Mouse (Mus musculus): ENCODE measurements around the gene Shc4. TPM values are rescaled to one million over a fixed set of nuclear protein-coding genes. Genes with fewer than 3 reads are reported as not detected.

Shc4 gene
- polyA plus RNA-seq, 1 experiment from 2014 or later = 3.1 TPM

DNA sequence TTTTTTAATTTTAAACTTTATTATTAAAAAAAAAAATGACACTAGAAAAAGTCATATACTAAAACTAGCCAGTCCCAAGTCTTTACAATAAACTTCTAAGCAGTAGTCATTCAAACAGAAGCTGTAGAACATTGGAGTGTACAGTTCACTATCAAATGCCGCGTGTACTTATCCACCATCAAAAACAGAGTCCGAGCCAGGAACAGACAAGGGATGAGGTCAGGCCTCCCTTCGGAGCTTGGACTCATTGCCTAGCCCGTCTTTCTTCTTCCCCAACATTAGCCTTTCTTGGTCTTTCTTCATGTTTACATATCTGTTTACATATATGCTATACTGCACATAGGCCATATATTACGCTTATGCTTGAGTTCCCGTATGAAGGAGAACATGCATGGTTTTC, 108.5 kb downstream of the Shc4 start:
- H3K4me3 ChIP-seq (ENCODE audit: low read depth, low read length) = no peak overlapping the region
- H3K27me3 ChIP-seq (ENCODE audit: control insufficient read depth, insufficient read depth, low read length) = no peaks in the 10 kb centered on the region
- peaks cover 8% of the 10 kb centered on the region; the same call in 1 of the 2 replicates for H3K36me3 ChIP-seq (ENCODE audit: control insufficient read depth, insufficient read depth, low read length)
- ATAC-seq (ENCODE audit: low read depth) = no peak
- no peaks in the 10 kb centered on the region for H3K9me3 ChIP-seq (ENCODE audit: control insufficient read depth, low read length)
- no peak overlapping the region for H3K27ac ChIP-seq (ENCODE audit: low read depth, low read length)
- no peaks in the 10 kb centered on the region for H3K4me1 ChIP-seq (ENCODE audit: control insufficient read depth, insufficient read depth, low read length)
- H3K4me2 ChIP-seq (ENCODE audit: low read depth, low read length) = no peak overlapping the region
- WGBS = 95% methylated on average over 7 of the region's 7 CpGs
- no peak overlapping the region for H3K9ac ChIP-seq (replicated peaks; ENCODE audit: low read depth, low read length)

GRCm38 (mm10) chr2:125606220-125606845, 117.6 kb downstream of the Shc4 start:
- Histone ChIP-seq H3K36me3 (ENCODE audit: control insufficient read depth, insufficient read depth, low read length) (no peaks in the 10 kb centered on the region), H3K9ac (replicated peaks; ENCODE audit: low read depth, low read length) (no peak overlapping the region), H3K27ac (ENCODE audit: low read depth, low read length) (no peak overlapping the region), H3K9me3 (ENCODE audit: control insufficient read depth, low read length) (no peaks in the 10 kb centered on the region), H3K4me3 (ENCODE audit: low read depth, low read length) (no peak overlapping the region), H3K4me2 (ENCODE audit: low read depth, low read length) (no peak overlapping the region), H3K27me3 (ENCODE audit: control insufficient read depth, insufficient read depth, low read length) (no peaks in the 10 kb centered on the region), H3K4me1 (ENCODE audit: control insufficient read depth, insufficient read depth, low read length) (no peaks in the 10 kb centered on the region)
- WGBS = 82% methylated on average over 17 of the region's 17 CpGs
- ATAC-seq (ENCODE audit: low read depth) = no peak

GRCm38 (mm10) chr2:125604646-125605045, 119.3 kb downstream of the Shc4 start:
- H3K4me1 ChIP-seq (ENCODE audit: control insufficient read depth, insufficient read depth, low read length) = no peaks in the 10 kb centered on the region
- no peaks in the 10 kb centered on the region for H3K27me3 ChIP-seq (ENCODE audit: control insufficient read depth, insufficient read depth, low read length)
- H3K27ac ChIP-seq (ENCODE audit: low read depth, low read length) = no peak overlapping the region
- no peak for ATAC-seq (ENCODE audit: low read depth)
- H3K36me3 ChIP-seq (ENCODE audit: control insufficient read depth, insufficient read depth, low read length) = no peaks in the 10 kb centered on the region
- H3K4me3 ChIP-seq (ENCODE audit: low read depth, low read length) = no peak overlapping the region
- H3K4me2 ChIP-seq (ENCODE audit: low read depth, low read length) = no peak overlapping the region
- H3K9me3 ChIP-seq (ENCODE audit: control insufficient read depth, low read length) = no peaks in the 10 kb centered on the region
- no peak overlapping the region for H3K9ac ChIP-seq (replicated peaks; ENCODE audit: low read depth, low read length)
- WGBS = 81% methylated on average over 7 of the region's 7 CpGs

DNA sequence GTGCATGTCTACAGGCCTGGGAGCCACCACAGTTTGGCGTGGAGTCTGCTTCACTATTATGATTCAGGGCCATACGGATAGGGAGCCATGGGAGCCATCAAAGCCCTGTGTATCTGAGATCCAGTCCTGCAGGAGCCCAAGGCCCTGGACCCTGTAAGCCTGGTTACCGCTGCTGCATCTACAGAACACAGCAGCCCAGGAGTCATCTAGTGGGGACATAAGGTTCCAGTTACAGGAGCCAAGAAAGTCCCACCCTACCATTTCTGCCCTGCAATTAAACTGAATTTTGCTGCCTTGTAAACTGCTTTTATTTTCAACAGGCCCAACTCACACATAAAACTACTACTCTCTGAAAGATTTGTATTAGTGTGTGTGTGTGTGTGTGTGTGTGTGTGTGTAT, 121.0 kb downstream of the Shc4 start:
- Histone ChIP-seq H3K4me1 (ENCODE audit: control insufficient read depth, insufficient read depth, low read length) (no peaks in the 10 kb centered on the region), H3K27ac (ENCODE audit: low read depth, low read length) (no peak overlapping the region), H3K9me3 (ENCODE audit: control insufficient read depth, low read length) (no peaks in the 10 kb centered on the region), H3K27me3 (ENCODE audit: control insufficient read depth, insufficient read depth, low read length) (no peaks in the 10 kb centered on the region), H3K4me2 (ENCODE audit: low read depth, low read length) (no peak overlapping the region), H3K36me3 (ENCODE audit: control insufficient read depth, insufficient read depth, low read length) (no peaks in the 10 kb centered on the region), H3K9ac (replicated peaks; ENCODE audit: low read depth, low read length) (no peak overlapping the region), H3K4me3 (ENCODE audit: low read depth, low read length) (no peak overlapping the region)
- no peak for ATAC-seq (ENCODE audit: low read depth)
- 92% methylated on average over 3 of the region's 3 CpGs for WGBS

GRCm38 (mm10) chr2:125598958-125599357, 125.0 kb downstream of the Shc4 start:
- Histone ChIP-seq H3K4me1 (ENCODE audit: control insufficient read depth, insufficient read depth, low read length) (no peaks in the 10 kb centered on the region), H3K9me3 (ENCODE audit: control insufficient read depth, low read length) (no peaks in the 10 kb centered on the region), H3K36me3 (ENCODE audit: control insufficient read depth, insufficient read depth, low read length) (no peaks in the 10 kb centered on the region), H3K27ac (ENCODE audit: low read depth, low read length) (no peak overlapping the region), H3K9ac (replicated peaks; ENCODE audit: low read depth, low read length) (no peak overlapping the region), H3K27me3 (ENCODE audit: control insufficient read depth, insufficient read depth, low read length) (no peaks in the 10 kb centered on the region), H3K4me3 (ENCODE audit: low read depth, low read length) (no peak overlapping the region), H3K4me2 (ENCODE audit: low read depth, low read length) (no peak overlapping the region)
- 84% methylated on average over 4 of the region's 4 CpGs for WGBS
- no peak for ATAC-seq (ENCODE audit: low read depth)

GRCm38 (mm10) chr2:125598251-125598650, 125.7 kb downstream of the Shc4 start:
- no peak overlapping the region for H3K9ac ChIP-seq (replicated peaks; ENCODE audit: low read depth, low read length)
- H3K4me1 ChIP-seq (ENCODE audit: control insufficient read depth, insufficient read depth, low read length) = no peaks in the 10 kb centered on the region
- H3K4me3 ChIP-seq (ENCODE audit: low read depth, low read length) = no peak overlapping the region
- 0 out of 2 replicates have a peak, but pooled peaks cover 3% of the 10 kb centered on the region for H3K36me3 ChIP-seq (ENCODE audit: control insufficient read depth, insufficient read depth, low read length)
- no peaks in the 10 kb centered on the region for H3K9me3 ChIP-seq (ENCODE audit: control insufficient read depth, low read length)
- WGBS = 81% methylated on average over 6 of the region's 6 CpGs
- no peak overlapping the region for H3K27ac ChIP-seq (ENCODE audit: low read depth, low read length)
- no peaks in the 10 kb centered on the region for H3K27me3 ChIP-seq (ENCODE audit: control insufficient read depth, insufficient read depth, low read length)
- H3K4me2 ChIP-seq (ENCODE audit: low read depth, low read length) = no peak overlapping the region
- ATAC-seq (ENCODE audit: low read depth) = no peak

DNA sequence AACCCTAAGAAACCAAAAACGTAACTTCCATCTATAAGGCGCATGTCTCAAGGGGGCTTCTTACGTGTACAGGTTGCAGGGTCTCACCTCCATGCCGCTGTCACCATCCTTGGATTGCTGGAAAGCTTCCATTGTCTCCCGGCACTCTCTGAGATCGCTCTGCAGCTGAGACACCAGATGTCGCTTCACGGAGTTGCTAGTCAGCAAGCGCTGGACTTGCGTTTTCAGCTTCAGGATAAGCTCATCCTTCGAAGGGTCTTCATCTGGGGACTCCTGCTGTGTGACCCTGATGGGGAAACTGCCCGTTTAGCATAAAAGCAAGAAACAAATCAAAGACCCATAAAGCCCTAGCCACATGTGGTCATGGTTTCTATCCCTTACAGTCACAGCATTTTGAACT, 129.2 kb downstream of the Shc4 start:
- Histone ChIP-seq H3K9ac (replicated peaks; ENCODE audit: low read depth, low read length) (no peak overlapping the region), H3K4me3 (ENCODE audit: low read depth, low read length) (no peak overlapping the region), H3K27ac (ENCODE audit: low read depth, low read length) (no peak overlapping the region), H3K9me3 (ENCODE audit: control insufficient read depth, low read length) (no peaks in the 10 kb centered on the region), H3K4me2 (ENCODE audit: low read depth, low read length) (no peak overlapping the region), H3K27me3 (ENCODE audit: control insufficient read depth, insufficient read depth, low read length) (no peaks in the 10 kb centered on the region), H3K36me3 (ENCODE audit: control insufficient read depth, insufficient read depth, low read length) (0 out of 2 replicates have a peak, but pooled peaks cover 3% of the 10 kb centered on the region), H3K4me1 (ENCODE audit: control insufficient read depth, insufficient read depth, low read length) (no peaks in the 10 kb centered on the region)
- ATAC-seq (ENCODE audit: low read depth) = no peak
- 76% methylated on average over 12 of the region's 12 CpGs for WGBS

- Histone ChIP-seq H3K27me3 (ENCODE audit: control insufficient read depth, insufficient read depth, low read length) (no peaks in the 10 kb centered on the region), H3K9ac (replicated peaks; ENCODE audit: low read depth, low read length) (no peak overlapping the region), H3K36me3 (ENCODE audit: control insufficient read depth, insufficient read depth, low read length) (0 out of 2 replicates have a peak, but pooled peaks cover 3% of the 10 kb centered on the region), H3K4me3 (ENCODE audit: low read depth, low read length) (no peak overlapping the region), H3K4me2 (ENCODE audit: low read depth, low read length) (no peak overlapping the region), H3K27ac (ENCODE audit: low read depth, low read length) (no peak overlapping the region), H3K9me3 (ENCODE audit: control insufficient read depth, low read length) (no peaks in the 10 kb centered on the region), H3K4me1 (ENCODE audit: control insufficient read depth, insufficient read depth, low read length) (no peaks in the 10 kb centered on the region)
- ATAC-seq (ENCODE audit: low read depth) = no peak
- WGBS = 89% methylated on average over 6 of the region's 6 CpGs
Measured at GRCm38 (mm10) chr2:125594072-125594471, 129.9 kb downstream of the Shc4 start.

DNA sequence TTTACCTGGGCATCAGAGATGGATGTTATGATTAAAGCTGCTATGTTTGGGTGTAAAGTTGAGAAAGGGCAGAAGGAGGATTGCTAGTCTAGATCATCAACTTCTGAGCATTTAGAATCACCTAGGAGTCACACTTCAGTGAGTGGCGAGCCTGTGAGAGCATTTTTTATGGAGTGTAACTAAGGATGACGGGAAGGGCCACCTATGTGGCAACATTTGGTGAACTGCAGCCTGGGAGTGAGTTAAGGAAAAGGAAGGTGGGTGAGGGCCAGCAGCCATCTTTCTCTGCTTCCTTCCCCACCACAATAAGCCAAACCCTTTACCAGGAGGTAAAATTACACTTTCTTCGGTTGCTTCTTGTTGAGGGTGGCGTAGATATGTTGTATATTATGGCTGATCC, 132.1 kb downstream of the Shc4 start:
- peaks cover 14% of the 10 kb centered on the region; the same call in 1 of the 2 replicates for H3K36me3 ChIP-seq (ENCODE audit: control insufficient read depth, insufficient read depth, low read length)
- no peak overlapping the region for H3K4me2 ChIP-seq (ENCODE audit: low read depth, low read length)
- no peaks in the 10 kb centered on the region for H3K4me1 ChIP-seq (ENCODE audit: control insufficient read depth, insufficient read depth, low read length)
- H3K27me3 ChIP-seq (ENCODE audit: control insufficient read depth, insufficient read depth, low read length) = no peaks in the 10 kb centered on the region
- no peaks in the 10 kb centered on the region for H3K9me3 ChIP-seq (ENCODE audit: control insufficient read depth, low read length)
- no peak for ATAC-seq (ENCODE audit: low read depth)
- H3K27ac ChIP-seq (ENCODE audit: low read depth, low read length) = no peak overlapping the region
- H3K4me3 ChIP-seq (ENCODE audit: low read depth, low read length) = no peak overlapping the region
- no peak overlapping the region for H3K9ac ChIP-seq (replicated peaks; ENCODE audit: low read depth, low read length)
- WGBS = 91% methylated on average over 4 of the region's 4 CpGs
